ENCODE assay signal across 8 mouse cellular contexts in genomic region chr15:9455241-9455640, GRCm38 (mm10). TPM values are rescaled to one million over a fixed set of nuclear protein-coding genes. Genes with fewer than 3 reads are reported as not detected.
DNase-seq lines count a peak whose midpoint lies in the region; ATAC-seq and TF ChIP-seq lines count a peak whose summit lies in the region.

No protein-coding gene starts in this region.

- no peak overlapping the region for H3K4me3 ChIP-seq in E14TG2a.4 (replicated peaks; ENCODE audit: low read length)
- H3K4me3 ChIP-seq in kidney, embryonic 15.5 days (replicated peaks) = no peak overlapping the region
- H3K4me3 ChIP-seq in liver, postnatal 0 days (ENCODE audit: low read depth, low read length) = no peak overlapping the region
- H3K4me3 ChIP-seq in neural tube, embryonic 15.5 days (replicated peaks) = no peak overlapping the region

- H3K27ac ChIP-seq in kidney, embryonic 15.5 days = no peak overlapping the region
- no peak overlapping the region for H3K27ac ChIP-seq in liver, postnatal 0 days (ENCODE audit: low read depth)
- H3K27ac ChIP-seq in neural tube, embryonic 15.5 days (replicated peaks) = no peak overlapping the region

- H3K36me3 ChIP-seq in E14TG2a.4 (ENCODE audit: insufficient read depth, low read length) = peaks cover 16% of the 10 kb centered on the region; the same call in 1 of the 2 replicates
- H3K36me3 ChIP-seq in kidney, embryonic 15.5 days = no peaks in the 10 kb centered on the region
- H3K36me3 ChIP-seq in liver, postnatal 0 days (replicated peaks; ENCODE audit: insufficient read depth, low read length) = no peaks in the 10 kb centered on the region
- no peaks in the 10 kb centered on the region for H3K36me3 ChIP-seq in neural tube, embryonic 15.5 days

- H3K27me3 ChIP-seq in E14TG2a.4 (ENCODE audit: insufficient read depth, low read length) = no peaks in the 10 kb centered on the region
- H3K27me3 ChIP-seq in kidney, embryonic 15.5 days = no peaks in the 10 kb centered on the region
- H3K27me3 ChIP-seq in liver, postnatal 0 days (ENCODE audit: insufficient read depth, low read length) = no peaks in the 10 kb centered on the region
- H3K27me3 ChIP-seq in neural tube, embryonic 15.5 days (replicated peaks) = no peaks in the 10 kb centered on the region

- DNase-seq in 3T3-L1 (ENCODE audit: low read depth, low spot score) = peak; percentile 69
- DNase-seq in cerebellum, postnatal 25 days = peak; percentile 25 to 59
- peak; percentile 71 for DNase-seq in liver, postnatal 0 days

- peaks cover 34% of the 10 kb centered on the region for H3K9me3 ChIP-seq in E14TG2a.4 (ENCODE audit: low read length)
- H3K9me3 ChIP-seq in kidney, embryonic 15.5 days (replicated peaks) = no peaks in the 10 kb centered on the region
- no peaks in the 10 kb centered on the region for H3K9me3 ChIP-seq in liver, postnatal 0 days (ENCODE audit: low read length)
- H3K9me3 ChIP-seq in neural tube, embryonic 15.5 days (replicated peaks) = no peaks in the 10 kb centered on the region

- H3K4me2 ChIP-seq in kidney, embryonic 15.5 days = no peak overlapping the region
- no peak overlapping the region for H3K4me2 ChIP-seq in liver, postnatal 0 days (ENCODE audit: low read depth, low read length)
- H3K4me2 ChIP-seq in neural tube, embryonic 15.5 days = no peak overlapping the region

- TF ChIP-seq EP300 in liver, postnatal 0 days (IDR thresholded peaks at IDR 0.05; ENCODE audit: low read depth) = no peak

- H3K9ac ChIP-seq in kidney, embryonic 15.5 days = no peak overlapping the region
- no peak overlapping the region for H3K9ac ChIP-seq in liver, postnatal 0 days (replicated peaks)
- no peak overlapping the region for H3K9ac ChIP-seq in neural tube, embryonic 15.5 days (replicated peaks)

- H3K4me1 ChIP-seq in E14TG2a.4 (replicated peaks; ENCODE audit: low read depth, low read length) = peaks cover 66% of the 10 kb centered on the region
- H3K4me1 ChIP-seq in kidney, embryonic 15.5 days = no peaks in the 10 kb centered on the region
- H3K4me1 ChIP-seq in liver, postnatal 0 days (ENCODE audit: insufficient read depth) = no peaks in the 10 kb centered on the region
- H3K4me1 ChIP-seq in neural tube, embryonic 15.5 days = no peaks in the 10 kb centered on the region

- TF ChIP-seq CTCF in E14TG2a.4 (conservative IDR thresholded peaks at IDR 0.05; ENCODE audit: low read length) = peak; percentile 33
- peak; percentile 92 for TF ChIP-seq CTCF in liver, postnatal 0 days (IDR thresholded peaks at IDR 0.05; ENCODE audit: low read depth)

- 51% methylated on average over 4 of the region's 4 CpGs for WGBS in kidney, embryonic 15.5 days
- 46% methylated on average over 4 of the region's 4 CpGs for WGBS in liver, postnatal 0 days (ENCODE audit: insufficient replicate concordance)
- 74% methylated on average over 4 of the region's 4 CpGs for WGBS in neural tube, embryonic 15.5 days

- ATAC-seq in granulocyte monocyte progenitor cell, adult 5-6 weeks (replicated peaks; ENCODE audit: poor library complexity, severe bottlenecking) = peak; percentile 89
- ATAC-seq in kidney, embryonic 15.5 days (replicated peaks; ENCODE audit: low FRiP score) = peak; percentile 84; the same call in 1 of the 2 replicates
- peak; percentile 74 for ATAC-seq in liver, postnatal 0 days
- ATAC-seq in neural tube, embryonic 15.5 days (ENCODE audit: low FRiP score) = peak; percentile 97
- no peak for ATAC-seq in erythroid progenitor cell, adult 5-6 weeks (replicated peaks; ENCODE audit: low FRiP score, poor library complexity, severe bottlenecking)

RNA-seq across cellular contexts. Expression of gene Capsl, which starts 19.4 kb away (rescaled TPM):
- total RNA-seq in granulocyte monocyte progenitor cell, adult 5-6 weeks (2014; fragmentation: Nextera tagmentation) = 3.9 TPM in 1 of 2 replicates, not detected in the other
- 2.3 TPM in 1 of 2 replicates, not detected in the other for total RNA-seq in granulocyte monocyte progenitor cell, adult 5-6 weeks (2017)
- polyA plus RNA-seq in kidney, embryonic 15.5 days (2015; fragmentation: Nextera tagmentation; extraction: Ambion mirVana) = 1.5 and 2.1 TPM in 2 replicates
- 0.65 and 1.1 TPM in 2 replicates for polyA plus RNA-seq in liver, postnatal 0 days (2015; fragmentation: Nextera tagmentation; extraction: Ambion mirVana)
- 3.1 and 5.2 TPM in 2 replicates for polyA plus RNA-seq in neural tube, embryonic 15.5 days (2015; fragmentation: Nextera tagmentation; extraction: Ambion mirVana)
- total RNA-seq in erythroid progenitor cell, adult 5-6 weeks (2015; ENCODE audit: low replicate concordance) = 4.0 TPM in 1 of 2 replicates, not detected in the other
- total RNA-seq in erythroid progenitor cell, adult 5-6 weeks (2017; ENCODE audit: low replicate concordance) = not detected in 2 replicates
